Mouse (Mus musculus) thymus, adult 2 months (tissue): ENCODE results near the gene Tmod1. TPM values are rescaled to one million over a fixed set of nuclear protein-coding genes. Genes with fewer than 3 reads are reported as not detected.

ENCODE experiments used
- DNase-seq: peaks from one replicate; pipeline ENCODE4 v3.0.0; 2021
- H3K27ac ChIP-seq: fragments of 200-500 bp; 2 replicates; pipeline ENCODE4 v1.5.1; 2012; ENCODE audit warnings: low read length, control low read depth; ENCODE audit not compliant: control insufficient read depth, insufficient read depth
- H3K27me3 ChIP-seq: fragments of 200-500 bp; 2 replicates; pipeline ENCODE4 v1.6.1; 2012; ENCODE audit warnings: mild to moderate bottlenecking, low read length, moderate library complexity, mixed read lengths; ENCODE audit not compliant: control insufficient read depth, insufficient read depth
- H3K36me3 ChIP-seq: fragments of 200-500 bp; 2 replicates; pipeline ENCODE4 v1.6.1; 2012; ENCODE audit warnings: mild to moderate bottlenecking, low read length, moderate library complexity; ENCODE audit not compliant: control insufficient read depth, insufficient read depth
- H3K4me1 ChIP-seq: fragments of 200-500 bp; replicated peaks from 2 replicates; pipeline ENCODE4 v1.6.1; 2012; ENCODE audit warnings: low read length; ENCODE audit not compliant: control insufficient read depth, insufficient read depth
- H3K4me3 ChIP-seq: fragments of 200-500 bp; 2 replicates; pipeline ENCODE4 v1.5.1; 2012; ENCODE audit warnings: mild to moderate bottlenecking, low read length, control low read depth, moderate library complexity; ENCODE audit not compliant: control insufficient read depth, insufficient read depth
- CTCF ChIP-seq: fragments of 200-500 bp; IDR thresholded peaks from 2 replicates; pipeline ENCODE4 v1.5.1; 2012; ENCODE audit warnings: mild to moderate bottlenecking, control low read depth, low read length, moderate library complexity, borderline replicate concordance; ENCODE audit not compliant: control insufficient read depth, poor library complexity, insufficient read depth; ENCODE audit errors: extremely low read depth
- POLR2A ChIP-seq: fragments of 200-500 bp; IDR thresholded peaks from 2 replicates; pipeline ENCODE4 v1.6.1; 2012; ENCODE audit warnings: mild to moderate bottlenecking, low read length, control low read depth, moderate library complexity; ENCODE audit not compliant: control insufficient read depth, poor library complexity, insufficient read depth; ENCODE audit errors: extremely low read depth
- WGBS: fragments of 180-500 bp; shearing (Covaris S2); methylation state at CpG from one replicate; pipeline ENCODE4 v1.1.7; 2018; 5-methylcytosine and 5-hydroxymethylcytosine counted together
- polyA plus RNA-seq: library from polyadenylated mRNA; depleted of rRNA; stranded (reverse); fragments of >200 nt; gene quantifications from 2 replicates; pipeline ENCODE4 v1.2.3, GENCODE M21; 2012

The Tmod1 gene
- polyA plus RNA-seq, 1 experiment: 3.6 TPM

DNA sequence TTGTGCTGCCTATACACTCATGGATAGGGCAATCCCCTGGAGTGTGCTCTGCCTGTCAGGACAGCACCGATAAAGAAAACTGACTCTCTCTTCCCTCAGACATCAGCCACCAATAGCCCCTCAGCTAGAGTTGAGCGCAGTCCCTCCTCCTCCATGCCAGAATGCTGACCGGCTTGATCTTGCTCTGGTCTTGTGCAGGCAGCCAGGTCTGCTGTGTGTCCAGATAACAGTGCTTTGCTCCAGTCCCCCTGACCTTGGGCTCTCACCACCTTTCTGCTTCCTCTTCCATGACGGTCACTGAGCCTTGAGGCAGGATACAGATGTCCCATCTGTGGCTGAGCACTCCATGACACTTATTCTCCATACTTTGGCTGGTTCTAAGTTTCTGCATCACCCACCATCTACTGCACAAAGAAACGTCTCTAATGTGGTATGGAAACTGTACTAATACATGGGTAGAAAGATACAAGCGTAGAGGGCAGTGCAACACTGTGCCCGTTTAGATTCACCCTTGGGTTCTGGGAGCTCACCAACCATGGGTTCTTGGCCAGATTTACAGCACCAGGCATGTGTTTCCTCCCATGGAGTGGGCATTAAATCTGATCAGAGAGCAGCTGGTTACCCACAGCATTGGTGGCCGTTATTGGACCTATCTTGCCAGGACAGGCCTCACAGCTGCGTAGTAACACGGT, 63.5 kb downstream of the Tmod1 start:
- H3K4me1 ChIP-seq: peaks cover 9% of the 10 kb centered on the region
- H3K27ac ChIP-seq: no peak overlapping the region
- no peaks in the 10 kb centered on the region for H3K36me3 ChIP-seq
- 89% methylated on average over 10 of the region's 10 CpGs for WGBS
- DNase-seq: no peak
- no peak overlapping the region for H3K4me3 ChIP-seq
- TF ChIP-seq CTCF: no peak
- TF ChIP-seq POLR2A: no peak
- H3K27me3 ChIP-seq: no peaks in the 10 kb centered on the region

DNA sequence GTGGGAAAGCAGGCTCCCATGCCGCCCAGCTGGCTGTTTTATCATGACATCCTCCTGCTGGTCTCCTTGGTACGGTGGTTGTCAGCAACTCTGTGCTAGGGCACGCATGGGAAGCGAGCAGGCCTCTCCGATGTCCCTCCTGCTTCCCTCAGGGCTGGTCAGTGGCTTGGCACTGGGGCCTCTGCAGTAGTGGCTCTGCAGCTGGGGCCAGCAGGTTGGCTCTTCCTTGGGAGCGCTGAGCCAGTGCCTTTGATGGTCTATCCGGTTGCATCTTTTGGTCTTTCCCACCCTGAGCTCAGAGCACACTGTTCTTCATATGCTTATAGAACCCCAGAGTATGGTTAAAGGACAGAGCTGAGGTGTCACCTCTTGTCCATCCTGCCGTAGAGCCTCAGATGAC, 71.3 kb downstream of the Tmod1 start:
- no peak for TF ChIP-seq POLR2A
- TF ChIP-seq CTCF: no peak
- DNase-seq: no peak
- 97% methylated on average over 8 of the region's 8 CpGs for WGBS
- Histone ChIP-seq H3K27ac (no peak overlapping the region), H3K27me3 (no peaks in the 10 kb centered on the region), H3K4me1 (no peaks in the 10 kb centered on the region), H3K36me3 (peaks cover under 1% of the 10 kb centered on the region; the same call in 1 of the 2 replicates), H3K4me3 (no peak overlapping the region)

DNA sequence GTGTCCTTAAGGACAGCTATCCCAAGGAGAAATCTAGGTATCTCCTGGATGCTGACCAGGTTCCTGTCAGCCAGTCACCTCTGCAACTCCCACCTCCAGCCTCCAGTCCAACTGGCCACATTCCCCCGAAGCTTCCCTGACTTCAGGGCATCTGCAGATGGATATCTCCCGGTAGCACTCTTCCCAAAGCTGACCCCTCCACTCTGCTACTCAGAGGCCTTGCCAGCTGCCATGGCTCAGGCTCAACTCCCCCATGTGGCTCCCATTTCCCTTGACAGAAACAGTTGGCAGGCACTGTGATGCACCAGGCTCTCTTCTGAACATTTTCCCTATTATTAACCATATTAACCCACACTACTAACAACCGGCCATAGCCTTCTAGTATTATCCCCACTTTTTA, 72.6 kb downstream of the Tmod1 start:
- no peak for DNase-seq
- Histone ChIP-seq H3K27me3 (no peaks in the 10 kb centered on the region), H3K27ac (no peak overlapping the region), H3K36me3 (peaks cover 9% of the 10 kb centered on the region), H3K4me3 (no peak overlapping the region), H3K4me1 (no peaks in the 10 kb centered on the region)
- TF ChIP-seq CTCF (no peak), POLR2A (no peak)
- WGBS: 83% methylated on average over 3 of the region's 3 CpGs

DNA sequence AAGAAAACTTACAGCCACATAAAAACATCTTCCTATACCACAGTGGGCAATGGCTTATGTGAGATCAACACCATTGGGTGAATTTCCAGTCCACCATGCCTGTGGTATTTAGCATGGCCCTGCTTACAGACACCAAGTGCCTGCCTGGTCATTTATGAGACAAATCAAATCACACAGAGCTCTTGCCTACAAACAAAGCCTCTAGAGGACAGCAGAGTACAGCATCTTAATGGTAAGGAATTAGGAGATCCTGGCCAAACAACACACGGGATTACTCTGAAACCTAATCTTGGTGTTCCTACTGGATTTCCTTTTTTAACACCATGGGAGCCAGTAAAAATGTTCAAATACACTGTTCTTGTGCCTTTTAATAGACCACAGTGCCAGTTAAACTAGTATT, 76.6 kb downstream of the Tmod1 start:
- peaks cover 46% of the 10 kb centered on the region for H3K36me3 ChIP-seq
- no peaks in the 10 kb centered on the region for H3K27me3 ChIP-seq
- DNase-seq: no peak
- TF ChIP-seq CTCF (no peak), POLR2A (no peak)
- no peak overlapping the region for H3K27ac ChIP-seq
- WGBS: 94% methylated on average over 1 of the region's 1 CpGs
- H3K4me3 ChIP-seq: no peak overlapping the region
- no peaks in the 10 kb centered on the region for H3K4me1 ChIP-seq

DNA sequence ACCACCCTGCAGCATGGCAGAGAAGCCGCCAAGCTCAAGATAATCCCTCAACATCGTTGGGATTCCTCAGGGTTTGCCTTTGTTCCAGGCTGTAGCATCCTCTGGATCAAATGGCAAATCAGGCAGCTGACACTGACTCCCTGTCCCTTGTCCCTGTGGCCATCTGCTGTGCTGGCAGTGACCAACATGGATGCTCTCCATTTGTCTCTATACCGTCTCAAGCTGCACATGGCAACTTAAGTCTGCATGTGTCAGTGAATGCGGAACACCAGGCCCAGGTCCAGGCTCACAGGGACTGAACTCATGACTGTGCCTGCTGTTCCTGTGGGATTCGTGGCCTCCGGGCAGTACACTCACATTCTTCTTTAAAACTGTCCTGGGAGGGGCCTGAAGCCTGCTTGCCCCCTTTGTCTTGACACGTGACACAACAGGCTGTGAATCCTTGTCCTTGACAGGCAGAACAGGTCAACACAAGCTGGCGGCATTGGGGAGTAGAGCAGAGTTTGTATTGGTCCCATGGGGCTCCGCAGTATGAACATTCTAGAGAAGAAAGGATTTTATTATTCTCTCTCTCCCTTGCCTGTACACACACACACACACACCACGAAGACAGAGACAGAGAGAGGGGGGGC, 77.9 kb downstream of the Tmod1 start:
- DNase-seq: no peak
- H3K27ac ChIP-seq: no peak overlapping the region
- 95% methylated on average over 10 of the region's 10 CpGs for WGBS
- H3K4me3 ChIP-seq: no peak overlapping the region
- TF ChIP-seq POLR2A (no peak), CTCF (no peak)
- peaks cover 48% of the 10 kb centered on the region for H3K36me3 ChIP-seq
- H3K4me1 ChIP-seq: no peaks in the 10 kb centered on the region
- H3K27me3 ChIP-seq: no peaks in the 10 kb centered on the region

DNA sequence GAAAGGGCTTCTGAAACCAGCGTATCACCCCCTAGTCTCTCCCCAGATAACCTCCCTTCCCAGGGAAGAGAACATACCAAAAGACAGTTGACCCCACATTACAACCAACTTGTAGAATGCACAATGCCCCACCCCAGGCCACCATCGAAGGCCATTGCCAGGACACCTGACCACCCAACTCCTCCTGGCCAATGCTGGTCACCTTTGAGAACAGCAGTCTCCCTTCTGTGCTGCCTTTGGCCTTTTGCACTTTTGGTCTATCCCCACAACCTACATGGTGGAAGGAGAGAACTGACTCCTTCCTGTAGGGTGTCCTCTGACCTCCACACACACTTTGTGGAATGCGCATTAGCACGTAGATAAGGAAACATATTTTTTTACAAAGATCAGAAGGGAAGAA, 78.8 kb downstream of the Tmod1 start:
- H3K27ac ChIP-seq: no peak overlapping the region
- DNase-seq: no peak
- H3K36me3 ChIP-seq: peaks cover 55% of the 10 kb centered on the region
- TF ChIP-seq CTCF (no peak), POLR2A (no peak)
- H3K4me1 ChIP-seq: no peaks in the 10 kb centered on the region
- H3K27me3 ChIP-seq: no peaks in the 10 kb centered on the region
- 98% methylated on average over 4 of the region's 4 CpGs for WGBS
- no peak overlapping the region for H3K4me3 ChIP-seq

DNA sequence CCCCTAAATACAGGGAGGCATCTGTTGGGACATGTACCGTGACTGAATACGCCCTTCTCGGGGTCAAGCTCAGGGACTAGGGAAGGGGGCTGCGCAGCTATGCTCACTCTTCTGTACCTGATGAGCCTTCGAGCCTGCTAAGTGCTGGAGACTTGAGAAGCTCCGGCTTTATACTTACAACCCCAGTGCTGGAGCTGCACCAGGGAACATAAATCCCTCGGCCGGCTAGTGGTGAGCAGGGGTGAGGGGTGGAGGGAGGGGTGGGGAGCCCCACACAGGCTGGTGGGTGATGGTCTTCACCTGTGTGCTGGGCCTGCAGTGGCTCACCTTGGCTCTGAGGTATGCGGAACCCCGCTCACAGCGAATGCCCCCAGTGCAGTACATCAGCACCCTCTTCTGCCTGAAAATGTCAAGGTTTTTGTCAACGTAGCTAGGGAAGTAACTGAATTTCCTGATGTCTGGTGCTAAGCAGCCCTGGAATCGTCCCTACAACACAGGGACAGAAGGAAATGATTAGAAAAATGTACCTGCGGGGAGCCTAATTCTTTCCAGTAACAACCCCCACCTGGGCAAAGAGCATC, 80.9 kb downstream of the Tmod1 start:
- no peaks in the 10 kb centered on the region for H3K4me1 ChIP-seq
- no peak for DNase-seq
- no peaks in the 10 kb centered on the region for H3K27me3 ChIP-seq
- 97% methylated on average over 14 of the region's 14 CpGs for WGBS
- no peak for TF ChIP-seq CTCF
- TF ChIP-seq POLR2A: no peak
- no peak overlapping the region for H3K27ac ChIP-seq
- H3K4me3 ChIP-seq: no peak overlapping the region
- H3K36me3 ChIP-seq: peaks cover 71% of the 10 kb centered on the region
